Mouse (Mus musculus) midbrain, embryonic 11.5 days (tissue): ENCODE results near the gene Rnase11. TPM values are rescaled to one million over a fixed set of nuclear protein-coding genes. Genes with fewer than 3 reads are reported as not detected.
"Not testable (repeated sequence)": the region's sequence is repeated elsewhere in the genome, so short reads cannot be mapped to it uniquely, and the experiment has no call there.

Experiments used
- ATAC-seq: fragments of 200-750 bp; cut with Nextera tagmentation; 2 replicates; pipeline ENCODE4 v1.8.0; 2017; ENCODE audit warnings: moderate TSS enrichment, moderate library complexity; ENCODE audit not compliant: low FRiP score
- DNase-seq: peaks from one replicate; pipeline ENCODE4 v3.0.0; 2015; ENCODE audit warnings: low spot score; ENCODE audit errors: missing footprints
- H3K27ac ChIP-seq: fragments of 300-500 bp; sonication (generic); 2 replicates; pipeline ENCODE4 v1.5.1; 2014; ENCODE audit warnings: low read depth, low read length
- H3K27me3 ChIP-seq: fragments of 300-500 bp; sonication (generic); 2 replicates; pipeline ENCODE4 v1.6.1; 2014; ENCODE audit warnings: mild to moderate bottlenecking, low read length, moderate library complexity, mixed read lengths; ENCODE audit not compliant: control insufficient read depth, insufficient read depth
- H3K36me3 ChIP-seq: fragments of 300-500 bp; sonication (generic); 2 replicates; pipeline ENCODE4 v1.6.1; 2014; ENCODE audit warnings: mild to moderate bottlenecking, low read length, moderate library complexity, mixed read lengths; ENCODE audit not compliant: control insufficient read depth, insufficient read depth
- H3K4me1 ChIP-seq: fragments of 300-500 bp; sonication (generic); 2 replicates; pipeline ENCODE4 v1.6.1; 2014; ENCODE audit warnings: low read length; ENCODE audit not compliant: control insufficient read depth, insufficient read depth
- H3K4me2 ChIP-seq: fragments of 300-500 bp; sonication (generic); 2 replicates; pipeline ENCODE4 v1.6.1; 2014; ENCODE audit warnings: mild to moderate bottlenecking, moderate library complexity
- H3K4me3 ChIP-seq: fragments of 300-500 bp; sonication (generic); 2 replicates; pipeline ENCODE4 v1.5.1; 2014; ENCODE audit warnings: low read depth, low read length
- H3K9ac ChIP-seq: fragments of 300-500 bp; sonication (generic); 2 replicates; pipeline ENCODE4 v1.6.1; 2014; ENCODE audit warnings: low read length
- H3K9me3 ChIP-seq: fragments of 300-500 bp; sonication (generic); 2 replicates; pipeline ENCODE4 v1.6.1; 2016; ENCODE audit warnings: low read length; ENCODE audit not compliant: control insufficient read depth
- WGBS: fragments of 180-500 bp; shearing (Covaris S2); extraction: QIAGEN DNeasy Blood & Tissue Kit; methylation state at CpG from one replicate; pipeline ENCODE4 v1.1.7; 2014; 5-methylcytosine and 5-hydroxymethylcytosine counted together
- polyA plus RNA-seq: library from polyadenylated mRNA; unstranded; fragments of >200 nt; fragmentation: Nextera tagmentation; extraction: Ambion mirVana; gene quantifications from 2 replicates; pipeline ENCODE4 v1.2.1, GENCODE M21; 2014

The Rnase11 gene
- not detected in 2 replicates for polyA plus RNA-seq

DNA sequence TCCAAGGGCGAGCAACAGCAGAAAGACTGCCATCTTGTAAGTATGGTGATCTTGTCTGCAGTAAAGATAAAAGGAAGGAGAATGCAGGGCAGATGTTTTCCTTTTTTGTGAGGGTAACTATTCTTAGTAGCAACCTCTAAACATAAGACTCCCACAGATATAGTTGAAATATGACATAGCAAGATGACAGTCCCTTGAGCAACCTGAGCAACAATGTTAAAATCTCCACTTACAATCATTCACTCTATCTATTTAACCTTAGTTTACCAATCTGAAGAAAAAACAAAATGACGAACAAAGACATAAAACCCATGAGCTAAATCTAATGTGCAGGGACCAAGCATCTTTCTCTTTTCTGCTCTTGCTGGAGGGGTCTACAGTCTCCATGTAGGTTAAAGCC is at the start of gene Rnase11:
Rnase11 (minus strand) TSS at position 101 of the 400 bp plus-strand sequence.
- Histone ChIP-seq H3K9ac (no peak within 1 kb of the TSS), H3K27ac (no peak within 1 kb of the TSS), H3K9me3 (no peaks in the 10 kb centered on the region), H3K4me3 (no peak within 1 kb of the TSS), H3K4me2 (no peak within 1 kb of the TSS), H3K27me3 (no peaks in the 10 kb centered on the region), H3K4me1 (peaks cover 8% of the 10 kb centered on the region), H3K36me3 (no peaks in the 10 kb centered on the region)
- no peak for ATAC-seq
- DNase-seq: no peak
- WGBS: 94% methylated on average over 2 of the region's 2 CpGs

GRCm38 (mm10) chr14:51098921-51099320 is 49.0 kb upstream of the Rnase11 start:
- Histone ChIP-seq H3K4me3 (no peak overlapping the region), H3K36me3 (no peaks in the 10 kb centered on the region), H3K4me2 (no peak overlapping the region), H3K27ac (no peak overlapping the region), H3K27me3 (no peaks in the 10 kb centered on the region), H3K9ac (no peak overlapping the region), H3K4me1 (no peaks in the 10 kb centered on the region), H3K9me3 (no peaks in the 10 kb centered on the region)
- ATAC-seq (no peak), DNase-seq (no peak)
- 95% methylated on average over 11 of the region's 11 CpGs for WGBS

DNA sequence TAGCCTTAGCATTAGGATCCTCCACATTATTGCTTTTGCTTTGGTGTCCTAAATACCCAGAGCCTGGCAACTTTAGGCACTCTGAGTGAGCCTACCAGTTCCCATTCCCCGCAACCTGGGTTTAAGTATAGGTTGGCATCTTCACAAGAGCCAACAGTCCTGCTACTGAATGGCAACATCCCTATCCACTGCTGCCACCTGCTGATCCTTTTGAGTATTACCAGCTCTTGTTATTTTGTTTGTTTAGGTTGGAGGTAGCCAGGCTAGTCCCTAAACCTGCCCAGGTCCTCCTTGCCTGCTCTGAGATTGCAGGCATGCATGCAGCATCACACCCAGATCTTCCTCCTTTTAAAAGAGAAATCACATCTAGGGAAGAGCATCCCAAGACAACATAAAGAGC is 48.3 kb upstream of the Rnase11 start:
- DNase-seq (peak; percentile 87), ATAC-seq (peak; percentile 59)
- 43% methylated on average over 1 of the region's 1 CpGs for WGBS
- H3K4me1 ChIP-seq, H3K9ac ChIP-seq, H3K4me3 ChIP-seq, H3K36me3 ChIP-seq, H3K27ac ChIP-seq, H3K4me2 ChIP-seq, H3K27me3 ChIP-seq, H3K9me3 ChIP-seq: not testable (repeated sequence)

GRCm38 (mm10) chr14:51095736-51096524 is 46.0 kb upstream of the Rnase11 start:
- no peak overlapping the region for H3K27ac ChIP-seq
- ATAC-seq: no peak
- no peak overlapping the region for H3K9ac ChIP-seq
- H3K4me2 ChIP-seq: no peak overlapping the region
- no peaks in the 10 kb centered on the region for H3K4me1 ChIP-seq
- H3K27me3 ChIP-seq: no peaks in the 10 kb centered on the region
- DNase-seq: no peak
- no peaks in the 10 kb centered on the region for H3K9me3 ChIP-seq
- H3K36me3 ChIP-seq: no peaks in the 10 kb centered on the region
- no peak overlapping the region for H3K4me3 ChIP-seq
- WGBS: 76% methylated on average over 9 of the region's 9 CpGs

DNA sequence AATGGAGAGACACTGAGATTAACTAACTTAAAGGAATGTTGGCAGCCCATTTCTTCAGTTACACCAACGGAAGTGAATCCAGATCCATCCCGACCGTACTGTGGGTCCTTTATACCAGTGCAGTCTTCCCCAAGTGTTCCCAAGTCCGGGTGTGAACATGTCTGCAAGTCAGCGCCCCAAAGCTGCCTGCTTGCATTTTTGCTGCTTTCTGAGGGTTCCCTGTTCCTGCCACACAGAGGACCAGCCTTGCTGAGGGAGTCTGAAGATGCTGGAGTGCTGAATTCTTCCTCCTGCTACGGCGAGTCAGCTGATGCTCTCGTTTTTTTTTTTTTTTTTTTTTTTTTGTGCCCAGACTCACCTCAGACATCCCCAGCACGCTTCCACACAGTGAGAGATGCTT is 45.0 kb upstream of the Rnase11 start:
- H3K36me3 ChIP-seq: no peaks in the 10 kb centered on the region
- no peaks in the 10 kb centered on the region for H3K4me1 ChIP-seq
- H3K27ac ChIP-seq: no peak overlapping the region
- no peak overlapping the region for H3K4me2 ChIP-seq
- no peaks in the 10 kb centered on the region for H3K27me3 ChIP-seq
- ATAC-seq (no peak), DNase-seq (no peak)
- 65% methylated on average over 9 of the region's 9 CpGs for WGBS
- H3K9me3 ChIP-seq: no peaks in the 10 kb centered on the region
- no peak overlapping the region for H3K4me3 ChIP-seq
- no peak overlapping the region for H3K9ac ChIP-seq

GRCm38 (mm10) chr14:51094096-51094875 is 44.3 kb upstream of the Rnase11 start:
- Histone ChIP-seq H3K27me3 (no peaks in the 10 kb centered on the region), H3K9me3 (no peaks in the 10 kb centered on the region), H3K4me2 (no peak overlapping the region), H3K9ac (no peak overlapping the region), H3K36me3 (no peaks in the 10 kb centered on the region), H3K4me1 (no peaks in the 10 kb centered on the region), H3K4me3 (no peak overlapping the region), H3K27ac (no peak overlapping the region)
- WGBS: 82% methylated on average over 5 of the region's 5 CpGs
- ATAC-seq (no peak), DNase-seq (no peak)

GRCm38 (mm10) chr14:51093496-51093895 is 43.5 kb upstream of the Rnase11 start:
- ATAC-seq: no peak

DNA sequence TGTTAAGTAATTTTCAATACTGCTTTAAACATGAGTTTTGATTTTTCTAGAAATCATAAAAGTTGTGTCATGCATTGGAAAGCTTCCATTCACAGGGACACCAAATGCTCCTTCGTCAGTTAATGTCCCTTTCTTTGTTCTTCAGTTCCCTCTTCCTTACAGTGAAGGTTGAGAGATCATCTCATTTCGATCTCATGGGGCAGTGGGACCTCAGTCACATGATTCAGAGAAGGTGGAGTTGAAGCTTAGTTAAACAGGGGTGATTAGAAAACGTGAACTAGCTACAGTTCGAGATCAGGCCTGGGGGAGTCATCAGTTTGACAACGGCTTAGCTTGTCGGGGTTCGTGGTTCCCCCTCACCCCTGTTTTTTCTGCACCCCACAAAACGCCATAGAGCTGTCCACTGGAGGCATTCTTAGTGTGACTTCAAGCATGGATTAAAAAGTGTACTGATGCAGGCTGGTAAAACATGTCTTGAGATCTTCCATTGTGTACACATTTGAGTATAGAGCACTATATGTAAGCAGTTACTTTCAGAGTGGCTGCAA is 42.2 kb upstream of the Rnase11 start:
- Histone ChIP-seq H3K27me3 (no peaks in the 10 kb centered on the region), H3K27ac (no peak overlapping the region), H3K4me1 (no peaks in the 10 kb centered on the region), H3K9me3 (no peaks in the 10 kb centered on the region), H3K9ac (no peak overlapping the region), H3K36me3 (no peaks in the 10 kb centered on the region), H3K4me3 (no peak overlapping the region), H3K4me2 (no peak overlapping the region)
- DNase-seq: no peak
- no peak for ATAC-seq
- 55% methylated on average over 8 of the region's 8 CpGs for WGBS

More at GRCm38 (mm10) chr14:51093496-51093895, 43.5 kb upstream of the Rnase11 start:
- Histone ChIP-seq H3K27me3 (no peaks in the 10 kb centered on the region), H3K4me1 (no peaks in the 10 kb centered on the region), H3K4me3 (no peak overlapping the region), H3K27ac (no peak overlapping the region), H3K36me3 (no peaks in the 10 kb centered on the region), H3K4me2 (no peak overlapping the region), H3K9me3 (no peaks in the 10 kb centered on the region), H3K9ac (no peak overlapping the region)
- 42% methylated on average over 3 of the region's 3 CpGs for WGBS
- DNase-seq: no peak
